Mouse (Mus musculus): ENCODE data around the gene Bloc1s5. TPM values are rescaled to one million over a fixed set of nuclear protein-coding genes. Genes with fewer than 3 reads are reported as not detected.

Bloc1s5 gene
- polyA plus RNA-seq, 1 experiment: 3.5 TPM

GRCm38 (mm10) chr13:38638694-38639093 lies 3.8 kb upstream of the Bloc1s5 start:
- Histone ChIP-seq H3K36me3 (ENCODE audit: control insufficient read depth, insufficient read depth, low read length) (peaks cover 12% of the 10 kb centered on the region), H3K4me1 (replicated peaks; ENCODE audit: control insufficient read depth, insufficient read depth, low read length) (peaks cover 4% of the 10 kb centered on the region), H3K4me3 (ENCODE audit: control insufficient read depth, insufficient read depth, low read length) (no peak overlapping the region), H3K27ac (ENCODE audit: control insufficient read depth, insufficient read depth, low read length) (no peak overlapping the region), H3K27me3 (ENCODE audit: control insufficient read depth, insufficient read depth, low read length) (no peaks in the 10 kb centered on the region)
- no peak for DNase-seq
- TF ChIP-seq POLR2A (IDR thresholded peaks at IDR 0.05; ENCODE audit: control insufficient read depth, extremely low read depth, insufficient read depth, low read length, poor library complexity): no peak
- no peak for TF ChIP-seq CTCF (IDR thresholded peaks at IDR 0.05; ENCODE audit: borderline replicate concordance, control insufficient read depth, extremely low read depth, insufficient read depth, low read length, poor library complexity)
- WGBS: 81% methylated on average over 11 of the region's 11 CpGs

DNA sequence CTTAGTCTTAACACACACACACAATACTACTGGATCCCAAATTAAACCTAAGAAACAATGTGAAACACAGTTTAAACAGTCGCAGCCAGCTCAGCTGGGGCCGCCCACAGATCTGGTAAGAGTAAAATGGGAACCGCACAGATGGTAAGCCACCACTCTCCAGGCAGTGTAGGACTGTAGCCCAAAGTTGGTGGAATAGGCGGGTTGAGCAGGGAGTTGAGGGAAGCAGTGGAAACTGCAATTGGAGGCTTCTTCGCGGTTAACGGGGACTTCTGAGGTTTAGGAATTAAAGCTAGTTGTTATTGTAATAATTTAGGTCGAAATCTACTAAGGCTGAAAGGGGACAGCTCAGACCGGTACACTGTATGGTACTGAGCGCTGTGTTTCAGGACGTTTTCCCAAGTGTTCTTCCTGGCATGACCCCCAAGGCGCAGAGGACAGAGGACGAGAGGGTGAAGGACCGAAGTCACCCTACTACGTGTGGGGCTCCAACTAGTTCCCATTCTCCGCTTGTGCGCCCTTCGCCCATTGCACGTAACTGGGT lies 581 bp downstream of the Bloc1s5 start:
- TF ChIP-seq POLR2A (IDR thresholded peaks at IDR 0.05; ENCODE audit: control insufficient read depth, extremely low read depth, insufficient read depth, low read length, poor library complexity): no peak
- no peak for TF ChIP-seq CTCF (IDR thresholded peaks at IDR 0.05; ENCODE audit: borderline replicate concordance, control insufficient read depth, extremely low read depth, insufficient read depth, low read length, poor library complexity)
- no peaks in the 10 kb centered on the region for H3K36me3 ChIP-seq (ENCODE audit: control insufficient read depth, insufficient read depth, low read length)
- peak overlapping the region; percentile 98 for H3K4me3 ChIP-seq (ENCODE audit: control insufficient read depth, insufficient read depth, low read length)
- peaks cover 4% of the 10 kb centered on the region for H3K4me1 ChIP-seq (replicated peaks; ENCODE audit: control insufficient read depth, insufficient read depth, low read length)
- no peaks in the 10 kb centered on the region for H3K27me3 ChIP-seq (ENCODE audit: control insufficient read depth, insufficient read depth, low read length)
- no peak for DNase-seq
- no peak overlapping the region for H3K27ac ChIP-seq (ENCODE audit: control insufficient read depth, insufficient read depth, low read length)
- 2% methylated on average over 19 of the region's 19 CpGs for WGBS

DNA sequence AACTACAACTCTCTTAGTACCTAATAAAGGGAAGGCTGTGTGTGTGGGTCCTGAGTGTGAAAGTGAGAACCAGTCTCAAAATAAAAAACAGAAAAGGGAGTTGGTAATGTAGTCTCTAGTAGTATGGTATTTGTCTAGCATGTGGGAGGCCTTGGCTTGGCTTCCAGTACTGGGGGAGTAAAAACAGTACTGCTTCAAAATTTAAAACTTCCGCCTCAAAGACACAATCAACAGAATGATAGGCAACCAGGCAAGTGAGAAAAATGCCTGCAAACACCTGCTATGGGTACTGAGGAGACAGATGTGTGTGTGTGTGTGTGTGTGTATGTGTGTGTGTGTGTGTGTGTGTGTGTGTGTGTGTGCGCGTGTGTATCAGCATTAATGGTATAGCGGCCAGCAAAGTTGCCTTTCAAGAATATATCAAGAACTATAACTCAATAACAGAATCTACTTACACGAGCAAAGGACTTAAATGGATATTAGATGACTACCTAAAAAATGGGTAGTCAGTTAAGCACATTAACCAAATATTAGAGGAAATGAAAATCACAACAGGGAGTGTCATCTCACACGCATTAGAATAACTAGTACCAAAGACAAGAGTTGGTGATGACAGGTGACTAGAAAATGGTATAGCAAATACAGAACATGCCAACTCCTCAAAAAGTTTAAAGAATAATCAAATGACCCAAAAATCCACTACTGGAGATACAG lies 1.5 kb downstream of the Bloc1s5 start:
- TF ChIP-seq CTCF (IDR thresholded peaks at IDR 0.05; ENCODE audit: borderline replicate concordance, control insufficient read depth, extremely low read depth, insufficient read depth, low read length, poor library complexity) (no peak), POLR2A (IDR thresholded peaks at IDR 0.05; ENCODE audit: control insufficient read depth, extremely low read depth, insufficient read depth, low read length, poor library complexity) (no peak)
- no peak for DNase-seq
- no peaks in the 10 kb centered on the region for H3K27me3 ChIP-seq (ENCODE audit: control insufficient read depth, insufficient read depth, low read length)
- H3K27ac ChIP-seq (ENCODE audit: control insufficient read depth, insufficient read depth, low read length): no peak overlapping the region
- H3K4me3 ChIP-seq (ENCODE audit: control insufficient read depth, insufficient read depth, low read length): no peak overlapping the region
- no peaks in the 10 kb centered on the region for H3K36me3 ChIP-seq (ENCODE audit: control insufficient read depth, insufficient read depth, low read length)
- WGBS: 95% methylated on average over 6 of the region's 6 CpGs
- peaks cover 4% of the 10 kb centered on the region for H3K4me1 ChIP-seq (replicated peaks; ENCODE audit: control insufficient read depth, insufficient read depth, low read length)

GRCm38 (mm10) chr13:38632556-38632955 lies 2.4 kb downstream of the Bloc1s5 start:
- peaks cover 4% of the 10 kb centered on the region for H3K4me1 ChIP-seq (replicated peaks; ENCODE audit: control insufficient read depth, insufficient read depth, low read length)
- WGBS: 98% methylated on average over 6 of the region's 6 CpGs

GRCm38 (mm10) chr13:38626229-38626525 lies 8.7 kb downstream of the Bloc1s5 start:
- no peaks in the 10 kb centered on the region for H3K27me3 ChIP-seq (ENCODE audit: control insufficient read depth, insufficient read depth, low read length)
- H3K36me3 ChIP-seq (ENCODE audit: control insufficient read depth, insufficient read depth, low read length): no peaks in the 10 kb centered on the region
- no peak for DNase-seq
- no peak overlapping the region for H3K4me3 ChIP-seq (ENCODE audit: control insufficient read depth, insufficient read depth, low read length)
- 82% methylated on average over 6 of the region's 6 CpGs for WGBS
- TF ChIP-seq CTCF (IDR thresholded peaks at IDR 0.05; ENCODE audit: borderline replicate concordance, control insufficient read depth, extremely low read depth, insufficient read depth, low read length, poor library complexity) (no peak), POLR2A (IDR thresholded peaks at IDR 0.05; ENCODE audit: control insufficient read depth, extremely low read depth, insufficient read depth, low read length, poor library complexity) (no peak)
- H3K4me1 ChIP-seq (replicated peaks; ENCODE audit: control insufficient read depth, insufficient read depth, low read length): no peaks in the 10 kb centered on the region
- H3K27ac ChIP-seq (ENCODE audit: control insufficient read depth, insufficient read depth, low read length): no peak overlapping the region

More at GRCm38 (mm10) chr13:38632556-38632955, 2.4 kb downstream of the Bloc1s5 start:
- Histone ChIP-seq H3K27me3 (ENCODE audit: control insufficient read depth, insufficient read depth, low read length) (no peaks in the 10 kb centered on the region), H3K36me3 (ENCODE audit: control insufficient read depth, insufficient read depth, low read length) (no peaks in the 10 kb centered on the region), H3K27ac (ENCODE audit: control insufficient read depth, insufficient read depth, low read length) (no peak overlapping the region), H3K4me3 (ENCODE audit: control insufficient read depth, insufficient read depth, low read length) (no peak overlapping the region)
- TF ChIP-seq CTCF (IDR thresholded peaks at IDR 0.05; ENCODE audit: borderline replicate concordance, control insufficient read depth, extremely low read depth, insufficient read depth, low read length, poor library complexity): no peak
- TF ChIP-seq POLR2A (IDR thresholded peaks at IDR 0.05; ENCODE audit: control insufficient read depth, extremely low read depth, insufficient read depth, low read length, poor library complexity): no peak
- no peak for DNase-seq

DNA sequence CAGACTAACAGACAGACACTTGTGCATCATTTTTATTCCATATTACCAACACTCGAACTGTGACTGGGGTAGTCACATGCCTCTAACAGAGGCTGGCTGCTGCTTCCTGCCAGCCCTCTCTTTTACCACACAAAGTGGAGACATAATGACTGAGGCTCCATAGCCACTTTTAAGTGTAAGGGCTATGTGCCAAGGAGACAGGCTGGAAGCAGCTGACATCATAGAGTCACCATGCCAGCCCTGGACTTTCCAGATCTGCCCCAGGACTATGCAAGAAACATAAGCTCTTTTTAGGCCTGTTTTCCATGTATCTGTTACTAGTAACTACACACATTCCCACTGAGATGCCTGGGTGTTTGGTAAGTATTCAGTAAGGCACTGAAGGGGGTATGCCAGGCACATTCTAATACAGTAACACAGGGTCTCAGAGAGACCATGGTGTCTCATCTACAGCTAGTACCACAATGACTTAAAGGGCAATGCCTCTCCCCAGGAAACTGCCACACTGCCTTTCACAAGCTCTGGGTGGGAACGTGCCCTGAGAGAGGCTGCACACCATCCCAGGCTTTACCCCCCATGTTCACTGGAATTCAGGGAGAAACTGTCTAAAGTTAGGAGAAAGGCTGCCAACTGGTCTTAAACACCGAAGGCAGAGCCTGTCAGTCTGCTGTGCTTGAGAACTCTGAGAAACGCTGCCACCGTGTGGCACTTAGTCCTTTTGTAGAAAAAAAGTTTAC lies 9.2 kb downstream of the Bloc1s5 start:
- H3K27ac ChIP-seq (ENCODE audit: control insufficient read depth, insufficient read depth, low read length): no peak overlapping the region

More for the DNA sequence above, 9.2 kb downstream of the Bloc1s5 start:
- TF ChIP-seq POLR2A (IDR thresholded peaks at IDR 0.05; ENCODE audit: control insufficient read depth, extremely low read depth, insufficient read depth, low read length, poor library complexity) (no peak), CTCF (IDR thresholded peaks at IDR 0.05; ENCODE audit: borderline replicate concordance, control insufficient read depth, extremely low read depth, insufficient read depth, low read length, poor library complexity) (no peak)
- H3K4me3 ChIP-seq (ENCODE audit: control insufficient read depth, insufficient read depth, low read length): no peak overlapping the region
- no peaks in the 10 kb centered on the region for H3K4me1 ChIP-seq (replicated peaks; ENCODE audit: control insufficient read depth, insufficient read depth, low read length)
- DNase-seq: no peak
- H3K27me3 ChIP-seq (ENCODE audit: control insufficient read depth, insufficient read depth, low read length): no peaks in the 10 kb centered on the region
- WGBS: 60% methylated on average over 5 of the region's 5 CpGs
- H3K36me3 ChIP-seq (ENCODE audit: control insufficient read depth, insufficient read depth, low read length): no peaks in the 10 kb centered on the region

Measured in thymus, adult 2 months (tissue).